Mouse (Mus musculus) kidney, adult 2 months (tissue): Measurements from ENCODE around the gene Itih5.

Experiments used
- CTCF ChIP-seq: fragments of 200-500 bp; conservative IDR thresholded peaks from 2 replicates; pipeline ENCODE4 v1.5.1; 2011; ENCODE audit warnings: low read depth, mild to moderate bottlenecking, control low read depth, low read length, moderate library complexity, mixed read lengths; ENCODE audit not compliant: insufficient read depth, insufficient read length
- POLR2A ChIP-seq: fragments of 200-500 bp; IDR thresholded peaks from one replicate; pipeline ENCODE4 v1.6.1; 2011; ENCODE audit warnings: low read depth, low read length, control low read depth

GRCm38 (mm10) chr2:10265881-10266280 is 112.5 kb downstream of the Itih5 start:
- no peak for TF ChIP-seq CTCF
- TF ChIP-seq POLR2A: no peak
